Mouse (Mus musculus) limb, embryonic 14.5 days (tissue): ENCODE measurements around the gene Cpsf4l. TPM values are rescaled to one million over a fixed set of nuclear protein-coding genes. Genes with fewer than 3 reads are reported as not detected.
A peak's percentile ranks its signal among the peaks of the same experiment; 100 is the strongest.

ENCODE experiments used
- ATAC-seq: fragments of 200-750 bp; cut with Nextera tagmentation; 2 replicates; pipeline ENCODE4 v1.8.0; 2017; ENCODE audit warnings: low read depth, moderate number of reproducible peaks, moderate TSS enrichment; ENCODE audit not compliant: low FRiP score
- DNase-seq: peaks from one replicate; pipeline ENCODE4 v3.0.0-alpha.2; 2015; ENCODE audit warnings: low spot score
- H3K27ac ChIP-seq: fragments of 300-500 bp; sonication (generic); replicated peaks from 2 replicates; pipeline ENCODE4 v1.5.1; 2014; ENCODE audit warnings: low read depth, mild to moderate bottlenecking, low read length, moderate library complexity, mixed read lengths
- H3K27me3 ChIP-seq: fragments of 300-500 bp; sonication (generic); 2 replicates; pipeline ENCODE4 v1.6.1; 2014; ENCODE audit warnings: low read length, mixed read lengths; ENCODE audit not compliant: control insufficient read depth, insufficient read depth
- H3K36me3 ChIP-seq: fragments of 300-500 bp; sonication (generic); 2 replicates; pipeline ENCODE4 v1.6.1; 2014; ENCODE audit warnings: mild to moderate bottlenecking, low read length, moderate library complexity, mixed read lengths; ENCODE audit not compliant: control insufficient read depth, insufficient read depth
- H3K4me1 ChIP-seq: fragments of 300-500 bp; sonication (generic); 2 replicates; pipeline ENCODE4 v1.6.1; 2014; ENCODE audit warnings: antibody characterized with exemption, low read length, mixed read lengths; ENCODE audit not compliant: control insufficient read depth, insufficient read depth
- H3K4me2 ChIP-seq: fragments of 300-500 bp; sonication (generic); replicated peaks from 2 replicates; pipeline ENCODE4 v1.6.1; 2014; ENCODE audit warnings: low read depth, mild to moderate bottlenecking, low read length, moderate library complexity; ENCODE audit not compliant: severe bottlenecking
- H3K4me3 ChIP-seq: fragments of 300-500 bp; sonication (generic); replicated peaks from 2 replicates; pipeline ENCODE4 v1.5.1; 2014; ENCODE audit warnings: low read length
- H3K9ac ChIP-seq: fragments of 300-500 bp; sonication (generic); 2 replicates; pipeline ENCODE4 v1.6.1; 2014; ENCODE audit warnings: mild to moderate bottlenecking, low read depth, low read length, moderate library complexity; ENCODE audit not compliant: severe bottlenecking
- H3K9me3 ChIP-seq: fragments of 300-500 bp; sonication (generic); 2 replicates; pipeline ENCODE4 v1.6.1; 2016; ENCODE audit warnings: low read length; ENCODE audit not compliant: control insufficient read depth
- POLR2A ChIP-seq: fragments of 200-500 bp; IDR thresholded peaks from 2 replicates; pipeline ENCODE4 v1.8.0; 2012; ENCODE audit warnings: inconsistent platforms, mild to moderate bottlenecking, moderate library complexity, borderline replicate concordance; ENCODE audit not compliant: insufficient read depth, insufficient read length; ENCODE audit errors: extremely low read depth
- WGBS: fragments of 180-500 bp; shearing (Covaris S2); extraction: QIAGEN DNeasy Blood & Tissue Kit; methylation state at CpG from one replicate; pipeline ENCODE4 v1.1.7; 2014; 5-methylcytosine and 5-hydroxymethylcytosine counted together
- polyA plus RNA-seq, 2 experiments: library from polyadenylated mRNA; depleted of rRNA in 1 of 2; stranded (reverse) in 1 of 2; unstranded in 1 of 2; fragments of >200 nt; fragmentation: Nextera tagmentation in 1 of 2; extraction: Ambion mirVana in 1 of 2; gene quantifications; 2 replicates each; pipeline versions ENCODE4 v1.2.1 to v1.2.3; 2012 to 2014

The Cpsf4l gene
- polyA plus RNA-seq, 2 experiments, result 0.88 to 1.2 TPM

GRCm38 (mm10) chr11:113657221-113657620 lies 52.6 kb downstream of the Cpsf4l start:
- no peak overlapping the region for H3K4me3 ChIP-seq
- no peak for TF ChIP-seq POLR2A
- peaks cover 6% of the 10 kb centered on the region for H3K4me1 ChIP-seq
- no peak overlapping the region for H3K9ac ChIP-seq
- DNase-seq (no peak), ATAC-seq (no peak)
- H3K36me3 ChIP-seq, result peaks cover 97% of the 10 kb centered on the region
- no peaks in the 10 kb centered on the region for H3K27me3 ChIP-seq
- WGBS, result 66% methylated on average over 4 of the region's 4 CpGs
- no peak overlapping the region for H3K4me2 ChIP-seq
- H3K9me3 ChIP-seq, result no peaks in the 10 kb centered on the region
- H3K27ac ChIP-seq, result no peak overlapping the region

- Histone ChIP-seq H3K27me3 (no peaks in the 10 kb centered on the region), H3K9ac (no peak overlapping the region), H3K36me3 (peaks cover 97% of the 10 kb centered on the region), H3K4me2 (no peak overlapping the region), H3K27ac (no peak overlapping the region), H3K4me1 (peaks cover 6% of the 10 kb centered on the region), H3K9me3 (no peaks in the 10 kb centered on the region), H3K4me3 (no peak overlapping the region)
- DNase-seq, result no peak
- no peak for TF ChIP-seq POLR2A
- 89% methylated on average over 8 of the region's 8 CpGs for WGBS
- no peak for ATAC-seq
These were observed 53.3 kb downstream of the Cpsf4l start for GRCm38 (mm10) chr11:113656511-113656932.

GRCm38 (mm10) chr11:113654561-113655270 lies 55.1 kb downstream of the Cpsf4l start:
- Histone ChIP-seq H3K4me3 (no peak overlapping the region), H3K36me3 (peaks cover 83% of the 10 kb centered on the region), H3K27ac (peak overlapping the region; percentile 65), H3K9ac (no peak overlapping the region), H3K27me3 (no peaks in the 10 kb centered on the region), H3K4me1 (peaks cover 16% of the 10 kb centered on the region), H3K9me3 (no peaks in the 10 kb centered on the region), H3K4me2 (no peak overlapping the region)
- WGBS, result 30% methylated on average over 18 of the region's 18 CpGs
- DNase-seq (peak; percentile 73), ATAC-seq (no peak)
- TF ChIP-seq POLR2A, result no peak

GRCm38 (mm10) chr11:113654105-113654504 lies 55.7 kb downstream of the Cpsf4l start:
- no peak for TF ChIP-seq POLR2A
- no peak for DNase-seq
- H3K4me2 ChIP-seq, result no peak overlapping the region
- no peak for ATAC-seq
- peak overlapping the region; percentile 65 for H3K27ac ChIP-seq
- no peaks in the 10 kb centered on the region for H3K27me3 ChIP-seq
- peaks cover 16% of the 10 kb centered on the region for H3K4me1 ChIP-seq
- 75% methylated on average over 14 of the region's 15 CpGs for WGBS
- H3K4me3 ChIP-seq, result no peak overlapping the region
- peaks cover 77% of the 10 kb centered on the region for H3K36me3 ChIP-seq
- no peaks in the 10 kb centered on the region for H3K9me3 ChIP-seq
- H3K9ac ChIP-seq, result no peak overlapping the region

- TF ChIP-seq POLR2A, result no peak
- ATAC-seq, result no peak
- H3K4me1 ChIP-seq, result peaks cover 23% of the 10 kb centered on the region
- no peak overlapping the region for H3K9ac ChIP-seq
- no peaks in the 10 kb centered on the region for H3K9me3 ChIP-seq
- H3K27ac ChIP-seq, result no peak overlapping the region
- H3K4me2 ChIP-seq, result no peak overlapping the region
- no peak for DNase-seq
- H3K27me3 ChIP-seq, result no peaks in the 10 kb centered on the region
- no peak overlapping the region for H3K4me3 ChIP-seq
- H3K36me3 ChIP-seq, result peaks cover 61% of the 10 kb centered on the region
- 85% methylated on average over 6 of the region's 6 CpGs for WGBS
These were observed 57.3 kb downstream of the Cpsf4l start for GRCm38 (mm10) chr11:113652516-113652915.
